Mouse (Mus musculus) neural tube, embryonic 11.5 days (tissue): ENCODE results near the gene Hs3st5. TPM values are rescaled to one million over a fixed set of nuclear protein-coding genes. Genes with fewer than 3 reads are reported as not detected.

ENCODE experiments used
- ATAC-seq: fragments of 200-750 bp; cut with Nextera tagmentation; 2 replicates; pipeline ENCODE4 v1.8.0; 2017; ENCODE audit warnings: moderate number of reproducible peaks, mild to moderate bottlenecking, moderate TSS enrichment, moderate library complexity; ENCODE audit not compliant: insufficient read depth, low FRiP score, low TSS enrichment
- DNase-seq: peaks from one replicate; pipeline ENCODE4 v3.0.0-alpha.2; 2015; ENCODE audit warnings: low spot score
- H3K27ac ChIP-seq: fragments of 300-500 bp; sonication (generic); 2 replicates; pipeline ENCODE4 v1.5.1; 2014; ENCODE audit warnings: low read depth, mild to moderate bottlenecking, low read length
- H3K27me3 ChIP-seq: fragments of 300-500 bp; sonication (generic); 2 replicates; pipeline ENCODE4 v1.6.1; 2014; ENCODE audit warnings: mild to moderate bottlenecking, low read length, mixed read lengths; ENCODE audit not compliant: control insufficient read depth, insufficient read depth
- H3K36me3 ChIP-seq: fragments of 300-500 bp; sonication (generic); 2 replicates; pipeline ENCODE4 v1.6.1; 2014; ENCODE audit warnings: mild to moderate bottlenecking, low read length, moderate library complexity, mixed read lengths; ENCODE audit not compliant: control insufficient read depth, insufficient read depth
- H3K4me1 ChIP-seq: fragments of 300-500 bp; sonication (generic); 2 replicates; pipeline ENCODE4 v1.6.1; 2014; ENCODE audit warnings: low read length, mixed read lengths; ENCODE audit not compliant: control insufficient read depth, insufficient read depth
- H3K4me2 ChIP-seq: fragments of 300-500 bp; sonication (generic); 2 replicates; pipeline ENCODE4 v1.6.1; 2014; ENCODE audit warnings: low read depth, mild to moderate bottlenecking, moderate library complexity
- H3K4me3 ChIP-seq: fragments of 300-500 bp; sonication (generic); 2 replicates; pipeline ENCODE4 v1.5.1; 2014; ENCODE audit warnings: low read depth, low read length
- H3K9ac ChIP-seq: fragments of 300-500 bp; sonication (generic); 2 replicates; pipeline ENCODE4 v1.6.1; 2014; ENCODE audit warnings: mild to moderate bottlenecking, low read length
- H3K9me3 ChIP-seq: fragments of 300-500 bp; sonication (generic); 2 replicates; pipeline ENCODE4 v1.6.1; 2016; ENCODE audit warnings: low read length; ENCODE audit not compliant: control insufficient read depth
- WGBS: fragments of 180-500 bp; shearing (Covaris S2); extraction: QIAGEN DNeasy Blood & Tissue Kit; methylation state at CpG from one replicate; pipeline ENCODE4 v1.1.7; 2014; 5-methylcytosine and 5-hydroxymethylcytosine counted together
- polyA plus RNA-seq: library from polyadenylated mRNA; unstranded; fragments of >200 nt; fragmentation: Nextera tagmentation; extraction: Ambion mirVana; gene quantifications from 2 replicates; pipeline ENCODE4 v1.2.1, GENCODE M21; 2014

Gene Hs3st5
- polyA plus RNA-seq, 1 experiment from 2014 or later: 4.5 TPM

DNA sequence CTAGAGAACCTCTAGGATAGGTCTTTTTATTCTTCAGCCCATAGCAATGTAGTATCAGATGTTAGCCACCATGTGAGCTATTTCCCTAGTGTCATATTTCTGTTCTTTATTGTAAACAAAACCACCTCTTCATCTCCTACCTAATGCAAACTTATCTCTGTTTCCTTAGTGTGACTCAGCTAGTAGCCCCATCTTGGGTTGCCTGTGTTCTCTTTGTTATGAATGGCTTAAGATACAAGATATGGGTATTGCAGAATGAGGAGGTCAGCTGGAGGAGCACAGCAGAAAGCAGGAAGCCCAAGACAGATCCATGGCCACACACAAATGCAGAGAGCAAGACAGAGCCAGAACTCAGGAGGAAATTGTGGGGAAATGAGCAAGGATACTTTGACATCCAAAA, 288.7 kb downstream of the Hs3st5 start:
- Histone ChIP-seq H3K4me3 (no peak overlapping the region), H3K9ac (no peak overlapping the region), H3K36me3 (no peaks in the 10 kb centered on the region), H3K27ac (no peak overlapping the region), H3K4me2 (no peak overlapping the region), H3K9me3 (no peaks in the 10 kb centered on the region), H3K27me3 (no peaks in the 10 kb centered on the region), H3K4me1 (no peaks in the 10 kb centered on the region)
- no peak for ATAC-seq
- DNase-seq: no peak

DNA sequence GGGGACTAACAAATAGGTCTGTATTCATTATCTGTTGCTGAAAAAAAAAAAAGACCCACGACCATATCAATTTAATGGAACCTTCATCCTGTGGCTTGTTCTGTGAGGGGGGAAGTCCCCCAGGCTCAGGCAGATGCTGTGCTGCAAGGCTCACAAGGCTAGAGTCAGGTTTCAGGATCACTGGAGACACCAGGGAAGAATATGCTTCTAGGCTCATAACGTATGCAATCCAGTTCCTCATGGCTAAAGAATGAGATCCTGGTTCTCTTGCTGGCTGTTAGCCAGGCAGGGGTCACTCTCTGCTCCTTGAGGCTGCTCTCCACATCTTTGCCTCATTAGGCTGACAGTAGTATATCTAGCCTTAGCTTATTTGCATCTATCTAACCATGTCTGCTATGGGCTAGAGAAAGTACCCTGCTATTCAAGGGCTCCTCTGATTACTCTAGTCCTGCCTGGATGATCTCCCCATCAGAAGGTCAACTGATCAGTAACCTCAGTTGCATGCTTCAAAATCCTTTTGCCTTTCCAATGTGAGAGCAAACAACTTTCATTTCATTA, 294.4 kb downstream of the Hs3st5 start:
- DNase-seq (no peak), ATAC-seq (no peak)
- no peaks in the 10 kb centered on the region for H3K27me3 ChIP-seq
- no peaks in the 10 kb centered on the region for H3K9me3 ChIP-seq
- no peak overlapping the region for H3K27ac ChIP-seq
- no peaks in the 10 kb centered on the region for H3K36me3 ChIP-seq
- no peak overlapping the region for H3K4me2 ChIP-seq
- WGBS: 34% methylated on average over 2 of the region's 2 CpGs
- no peak overlapping the region for H3K9ac ChIP-seq
- no peaks in the 10 kb centered on the region for H3K4me1 ChIP-seq
- no peak overlapping the region for H3K4me3 ChIP-seq

DNA sequence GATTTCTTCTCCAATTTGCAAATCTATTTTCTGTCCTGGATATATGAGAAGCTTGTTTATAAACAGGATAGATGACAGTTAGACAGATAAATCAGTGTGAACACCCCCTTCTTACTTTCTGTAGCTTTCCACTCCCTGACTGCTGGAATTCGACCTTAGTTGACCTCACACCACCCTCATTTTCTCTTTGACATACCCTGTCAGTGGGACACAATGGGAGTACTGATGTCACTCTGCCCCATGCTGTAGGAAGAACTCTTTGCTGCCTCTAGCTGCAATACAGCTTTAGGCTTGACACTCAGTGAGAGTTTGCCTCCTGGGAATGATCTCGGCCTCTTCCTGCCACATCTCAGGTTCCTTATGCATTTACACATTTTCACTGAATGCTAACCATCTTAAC, 297.1 kb downstream of the Hs3st5 start:
- no peak for DNase-seq
- no peak overlapping the region for H3K27ac ChIP-seq

DNA sequence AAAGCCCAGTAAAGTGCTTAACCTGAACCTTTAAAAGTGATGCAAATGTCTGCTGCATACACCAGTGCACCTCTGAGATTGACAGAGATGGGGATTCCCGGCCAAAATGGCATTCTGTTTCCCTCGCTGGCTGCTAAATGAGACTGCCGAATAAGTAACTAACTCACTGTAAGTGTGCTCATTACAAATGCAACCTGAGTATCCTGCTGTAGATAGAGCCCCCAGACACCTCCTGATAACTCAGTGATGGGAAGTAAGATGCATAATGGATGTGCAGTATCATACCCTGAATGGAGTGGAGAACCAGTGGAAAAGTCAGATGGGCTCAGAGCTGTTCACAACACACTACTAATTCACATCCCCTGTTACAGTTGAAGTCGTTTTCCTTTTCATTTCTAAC, 298.7 kb downstream of the Hs3st5 start:
- Histone ChIP-seq H3K27ac (no peak overlapping the region), H3K36me3 (no peaks in the 10 kb centered on the region), H3K4me1 (no peaks in the 10 kb centered on the region), H3K9me3 (no peaks in the 10 kb centered on the region), H3K9ac (no peak overlapping the region), H3K4me3 (no peak overlapping the region), H3K27me3 (no peaks in the 10 kb centered on the region), H3K4me2 (no peak overlapping the region)
- ATAC-seq: no peak
- WGBS: 80% methylated on average over 4 of the region's 4 CpGs
- DNase-seq: no peak

More for the DNA sequence above, 297.1 kb downstream of the Hs3st5 start:
- Histone ChIP-seq H3K4me2 (no peak overlapping the region), H3K9ac (no peak overlapping the region), H3K9me3 (no peaks in the 10 kb centered on the region), H3K36me3 (no peaks in the 10 kb centered on the region), H3K27me3 (no peaks in the 10 kb centered on the region), H3K4me1 (no peaks in the 10 kb centered on the region), H3K4me3 (no peak overlapping the region)
- ATAC-seq: peak; percentile 50
- WGBS: 26% methylated on average over 2 of the region's 2 CpGs

DNA sequence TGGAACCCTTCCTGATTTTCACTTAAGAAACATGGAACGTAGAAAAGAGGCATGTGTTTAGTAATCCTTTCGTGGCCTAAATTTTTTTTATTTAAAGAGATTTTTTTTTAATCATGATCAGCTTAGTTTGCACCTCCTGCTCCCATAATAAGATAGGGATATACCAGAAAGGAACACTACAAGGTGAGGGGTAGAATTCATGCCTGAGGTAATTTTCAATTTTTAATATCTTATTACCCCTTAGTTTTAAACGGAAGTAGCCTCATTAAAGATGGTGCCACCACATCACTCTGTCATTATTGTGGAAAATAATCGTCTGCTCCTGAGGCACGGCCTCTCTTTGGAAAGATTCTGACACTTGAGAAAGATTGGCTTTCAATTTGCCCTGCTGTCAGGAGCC, 299.2 kb downstream of the Hs3st5 start:
- no peak overlapping the region for H3K4me2 ChIP-seq
- no peak overlapping the region for H3K9ac ChIP-seq
- DNase-seq (no peak), ATAC-seq (no peak)
- WGBS: 87% methylated on average over 5 of the region's 5 CpGs
- no peaks in the 10 kb centered on the region for H3K9me3 ChIP-seq
- no peak overlapping the region for H3K4me3 ChIP-seq
- no peaks in the 10 kb centered on the region for H3K27me3 ChIP-seq
- H3K36me3 ChIP-seq: no peaks in the 10 kb centered on the region
- H3K27ac ChIP-seq: no peak overlapping the region
- H3K4me1 ChIP-seq: no peaks in the 10 kb centered on the region

DNA sequence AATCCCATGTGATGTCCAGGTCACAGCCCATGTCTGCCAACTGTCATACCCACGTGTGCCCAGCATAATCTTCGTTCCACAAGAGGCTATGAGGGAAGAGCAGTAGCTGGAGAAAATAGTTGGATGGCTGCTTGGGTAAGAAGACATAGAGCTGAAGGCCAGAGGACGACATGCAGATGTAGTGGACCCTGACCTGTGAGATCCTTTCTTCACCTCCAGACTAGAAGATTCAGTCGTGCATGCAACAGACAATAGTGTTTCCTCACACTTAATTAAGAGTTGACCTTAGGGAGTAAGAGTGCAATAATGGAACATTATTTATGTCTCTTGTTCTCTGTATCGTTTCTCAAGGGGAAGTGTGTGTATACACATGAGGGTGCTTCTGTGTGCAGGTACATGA, 300.4 kb downstream of the Hs3st5 start:
- no peaks in the 10 kb centered on the region for H3K36me3 ChIP-seq
- WGBS: 70% methylated on average over 5 of the region's 5 CpGs
- ATAC-seq: no peak

DNA sequence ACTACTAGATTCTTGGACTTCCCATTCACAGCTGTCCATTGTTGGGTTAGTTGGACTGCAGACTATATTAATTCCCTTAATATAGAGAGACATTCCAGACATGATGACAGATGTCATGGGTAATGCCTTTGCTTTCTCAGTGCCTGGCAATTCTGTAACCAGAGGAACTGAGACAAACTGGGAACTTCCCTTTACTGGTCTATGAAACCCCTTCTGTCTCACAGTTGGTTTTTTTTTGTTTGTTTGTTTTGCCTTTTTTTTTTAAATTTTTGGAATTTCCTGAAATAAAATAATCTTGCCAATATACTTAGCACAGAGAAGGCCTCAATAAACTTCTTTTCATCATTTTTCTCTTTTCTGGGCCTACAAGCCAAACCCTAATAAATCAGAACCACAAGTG, 312.3 kb downstream of the Hs3st5 start:
- Histone ChIP-seq H3K4me2 (no peak overlapping the region), H3K27ac (no peak overlapping the region), H3K4me3 (no peak overlapping the region), H3K9me3 (no peaks in the 10 kb centered on the region), H3K36me3 (no peaks in the 10 kb centered on the region), H3K9ac (no peak overlapping the region), H3K27me3 (no peaks in the 10 kb centered on the region), H3K4me1 (no peaks in the 10 kb centered on the region)
- DNase-seq (no peak), ATAC-seq (no peak)

More for the DNA sequence above, 300.4 kb downstream of the Hs3st5 start:
- no peaks in the 10 kb centered on the region for H3K9me3 ChIP-seq
- DNase-seq: no peak
- H3K9ac ChIP-seq: no peak overlapping the region
- H3K27me3 ChIP-seq: no peaks in the 10 kb centered on the region
- no peaks in the 10 kb centered on the region for H3K4me1 ChIP-seq
- H3K4me3 ChIP-seq: no peak overlapping the region
- no peak overlapping the region for H3K27ac ChIP-seq
- H3K4me2 ChIP-seq: no peak overlapping the region

DNA sequence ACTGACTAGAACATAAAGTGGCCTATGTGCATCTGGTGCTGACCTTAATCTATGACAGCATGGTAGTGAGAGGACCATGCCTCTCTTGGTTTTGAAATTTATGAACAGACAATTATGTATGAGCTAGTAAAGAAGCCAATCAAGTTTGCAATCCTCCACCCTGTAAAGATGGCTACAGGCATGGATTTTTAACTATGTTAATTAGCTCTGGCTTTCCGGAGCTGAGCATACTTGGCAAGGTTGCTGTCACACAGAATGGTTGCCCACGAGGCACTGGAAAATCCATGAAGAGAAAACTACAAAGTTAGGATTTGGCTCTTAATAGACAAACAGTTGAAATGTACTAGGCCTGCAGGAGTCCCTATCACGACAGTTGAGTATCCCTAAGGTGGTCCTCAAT, 322.5 kb downstream of the Hs3st5 start:
- Histone ChIP-seq H3K27me3 (no peaks in the 10 kb centered on the region), H3K4me1 (no peaks in the 10 kb centered on the region), H3K36me3 (no peaks in the 10 kb centered on the region), H3K9ac (no peak overlapping the region), H3K4me2 (no peak overlapping the region), H3K9me3 (no peaks in the 10 kb centered on the region), H3K27ac (no peak overlapping the region), H3K4me3 (no peak overlapping the region)
- 82% methylated on average over 3 of the region's 3 CpGs for WGBS
- no peak for DNase-seq
- ATAC-seq: no peak

DNA sequence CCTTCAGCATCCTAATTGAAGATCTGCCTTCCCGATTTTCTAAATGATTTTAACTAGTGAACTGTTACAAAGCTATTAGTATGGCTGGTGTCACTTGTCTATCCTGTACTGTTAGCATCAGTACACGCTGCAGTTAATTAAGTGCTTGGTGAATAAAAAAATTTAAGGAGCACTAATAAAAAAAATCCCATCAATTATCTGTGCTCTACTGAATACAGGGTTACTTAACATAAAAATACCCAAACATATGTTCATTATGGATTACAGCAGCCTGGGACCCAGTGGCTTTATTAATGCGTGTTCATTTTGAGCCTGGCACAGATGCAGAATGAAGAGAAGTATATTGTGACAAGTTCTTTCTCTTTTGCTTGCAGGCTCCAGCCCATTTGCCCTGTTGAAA, 325.6 kb downstream of the Hs3st5 start:
- no peak for DNase-seq
- no peak overlapping the region for H3K4me3 ChIP-seq
- no peaks in the 10 kb centered on the region for H3K36me3 ChIP-seq
- 82% methylated on average over 3 of the region's 3 CpGs for WGBS
- ATAC-seq: no peak
- H3K9me3 ChIP-seq: no peaks in the 10 kb centered on the region
- H3K4me1 ChIP-seq: no peaks in the 10 kb centered on the region
- H3K27ac ChIP-seq: no peak overlapping the region
- no peaks in the 10 kb centered on the region for H3K27me3 ChIP-seq
- no peak overlapping the region for H3K4me2 ChIP-seq
- H3K9ac ChIP-seq: no peak overlapping the region
